Mouse (Mus musculus) intestine, embryonic 14.5 days (tissue): Measurements from ENCODE around the gene Gm10775. TPM values are rescaled to one million over a fixed set of nuclear protein-coding genes. Genes with fewer than 3 reads are reported as not detected.

Experiments
- polyA plus RNA-seq: library from polyadenylated mRNA; unstranded; fragments of >200 nt; fragmentation: Nextera tagmentation; extraction: Ambion mirVana; gene quantifications from 2 replicates; pipeline ENCODE4 v1.2.1, GENCODE M21; 2014

Gene Gm10775
- polyA plus RNA-seq, 1 experiment from 2014 or later, result 0.15 TPM

Other genes starting within 250 kb of the Gm10775 start
- not detected in 2 replicates for gene Spata31d1c, start 226.5 kb upstream of the Gm10775 start, polyA plus RNA-seq
- gene Prss47, start 206.8 kb upstream of the Gm10775 start, polyA plus RNA-seq, result not detected in 2 replicates
- gene Mfsd14b, start 146.6 kb upstream of the Gm10775 start, polyA plus RNA-seq, result 55.6 and 56.7 TPM in 2 replicates
- not detected in 2 replicates for gene Olfr465-ps1, start 121.5 kb upstream of the Gm10775 start, polyA plus RNA-seq
- gene Olfr466, start 109.3 kb upstream of the Gm10775 start, polyA plus RNA-seq, result not detected in 2 replicates
- not detected in 2 replicates for gene Nlrp4f, start 53.6 kb upstream of the Gm10775 start, polyA plus RNA-seq
- gene Zfp369, start 19.3 kb downstream of the Gm10775 start, polyA plus RNA-seq, result 17.1 and 18.2 TPM in 2 replicates